Mouse (Mus musculus) spleen, adult 12 weeks (tissue): ENCODE data around the gene Mki67.

ENCODE experiments used
- DNase-seq: peaks from one replicate; pipeline ENCODE4 v3.0.0; 2022; ENCODE audit warnings: low spot score

Gene Mki67

DNA sequence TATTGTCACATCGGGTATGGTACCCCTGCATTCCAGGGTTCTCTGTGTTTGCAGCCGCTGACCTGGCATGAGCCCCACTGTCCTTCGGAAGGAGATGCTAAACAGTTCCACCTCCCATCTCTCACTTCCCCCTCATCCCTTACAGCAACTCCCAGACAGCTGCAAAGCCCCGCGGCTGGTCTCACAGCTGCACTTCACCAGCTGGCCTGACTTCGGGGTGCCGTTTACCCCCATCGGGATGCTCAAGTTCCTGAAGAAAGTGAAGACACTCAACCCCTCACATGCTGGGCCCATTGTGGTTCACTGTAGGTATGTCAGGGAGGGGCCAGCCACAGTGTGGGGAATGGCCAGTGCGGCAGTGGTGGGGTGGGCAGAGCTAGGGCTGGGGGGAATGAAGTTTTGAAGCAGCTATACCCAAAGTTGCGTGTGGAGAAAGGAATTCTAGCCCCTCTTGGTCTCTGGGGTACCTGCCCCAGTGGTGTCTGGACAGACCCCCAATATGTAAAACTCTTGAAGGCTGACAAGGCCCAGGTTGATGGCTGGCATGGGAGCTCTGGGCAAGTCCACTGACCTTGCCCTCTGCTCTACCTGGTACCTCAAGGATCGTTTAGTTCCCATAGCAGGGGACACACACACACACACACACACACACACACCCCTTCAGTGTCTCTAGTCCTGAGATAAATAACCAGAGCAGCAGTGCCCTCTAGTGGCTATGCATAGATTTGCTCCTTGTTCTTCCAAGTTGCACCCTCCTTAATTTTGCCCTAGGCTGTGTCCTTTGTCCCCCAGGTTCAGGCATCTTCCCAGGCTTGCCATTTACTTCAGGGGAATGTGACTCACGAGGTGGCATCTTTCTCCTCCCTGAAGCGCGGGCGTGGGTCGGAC, 47.1 kb downstream of the Mki67 start:
- peak; percentile 34 for DNase-seq

DNA sequence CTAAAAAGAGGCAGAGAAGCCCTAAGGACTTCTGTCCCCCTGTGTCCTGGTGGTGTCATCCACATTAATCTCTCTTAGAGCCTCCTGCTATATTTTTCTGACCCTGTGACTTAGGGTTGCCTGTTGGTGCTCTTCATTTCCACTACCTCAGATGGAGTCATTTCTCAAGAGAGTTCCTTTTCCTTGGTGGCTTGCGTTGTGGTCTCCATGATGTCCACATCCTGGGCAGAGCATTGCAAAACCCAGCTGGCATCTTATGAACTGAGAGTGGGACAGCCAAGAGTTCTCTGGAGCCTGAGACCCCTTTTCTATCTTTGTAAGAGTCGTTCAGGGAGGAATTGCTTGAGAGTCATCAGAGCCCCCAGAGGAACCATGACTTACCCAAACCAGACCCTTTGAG, 49.8 kb downstream of the Mki67 start:
- DNase-seq, result no peak

DNA sequence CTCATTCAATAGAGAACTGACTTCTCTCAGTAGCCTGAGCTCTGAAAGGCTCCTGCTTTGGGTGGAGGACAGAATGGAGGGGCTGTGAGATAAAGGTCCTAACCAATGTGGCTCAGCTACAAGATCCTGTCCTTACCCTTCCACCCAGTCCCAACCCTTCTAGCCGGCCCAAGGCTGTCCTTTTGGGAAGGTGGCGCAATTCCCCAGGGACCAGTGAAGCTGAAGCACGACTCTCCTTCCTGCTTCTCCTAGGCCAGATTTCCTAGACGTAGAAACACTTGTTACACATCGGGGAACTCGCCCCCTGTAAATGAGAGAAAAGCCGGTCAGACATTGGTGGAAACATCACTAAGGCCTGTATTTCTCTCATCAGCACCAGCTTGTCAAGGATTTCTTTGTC, 52.0 kb downstream of the Mki67 start:
- no peak for DNase-seq

DNA sequence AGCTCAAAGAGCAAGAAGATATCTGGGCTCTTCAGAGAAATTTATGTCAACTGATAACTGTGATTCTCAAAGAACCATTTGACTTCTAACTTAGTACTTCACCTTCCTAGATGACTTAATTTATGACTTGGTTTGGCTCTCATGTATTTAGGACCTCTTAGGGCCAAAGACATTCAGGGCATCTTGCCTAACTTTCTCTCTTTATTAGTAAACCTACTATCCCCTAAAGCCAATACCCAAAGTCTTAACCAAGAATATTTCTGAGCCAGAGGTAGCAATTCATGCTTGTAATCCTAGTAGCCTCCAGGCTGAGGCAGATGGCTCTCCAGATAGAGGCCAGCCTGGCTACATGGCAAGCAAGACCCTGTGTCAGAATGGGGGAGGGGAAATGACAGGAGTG, 55.8 kb downstream of the Mki67 start:
- no peak for DNase-seq

DNA sequence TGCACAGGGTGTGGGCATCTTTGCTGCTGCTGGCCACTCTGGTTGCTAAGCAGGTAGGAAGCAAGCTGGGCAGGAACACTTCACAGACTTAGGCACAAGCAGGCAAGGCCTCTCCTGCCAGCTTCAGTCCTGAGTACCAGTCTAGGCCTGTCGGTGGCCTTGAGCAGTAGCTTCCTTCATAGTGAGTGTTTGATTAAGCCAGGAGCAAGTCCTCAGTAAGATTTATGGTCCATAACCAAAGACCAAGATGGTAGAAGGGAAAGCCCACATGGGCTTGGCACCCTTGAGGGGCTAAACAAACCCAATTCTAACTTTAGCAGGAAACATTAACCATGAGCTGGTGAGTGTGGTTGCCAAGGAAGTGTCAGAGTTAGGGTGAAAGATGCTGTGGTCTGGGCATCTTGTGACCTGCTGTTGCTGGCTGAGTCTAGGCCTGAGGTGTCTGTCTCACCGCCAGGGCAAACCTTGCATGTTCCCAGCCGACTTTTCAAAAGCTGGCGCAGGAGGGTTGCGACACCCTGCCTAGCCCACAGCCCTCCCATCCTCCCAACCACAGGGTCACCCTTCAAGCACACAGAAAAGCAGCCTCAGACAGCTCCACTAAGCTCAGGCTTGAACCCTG, 56.7 kb downstream of the Mki67 start:
- DNase-seq, result no peak

DNA sequence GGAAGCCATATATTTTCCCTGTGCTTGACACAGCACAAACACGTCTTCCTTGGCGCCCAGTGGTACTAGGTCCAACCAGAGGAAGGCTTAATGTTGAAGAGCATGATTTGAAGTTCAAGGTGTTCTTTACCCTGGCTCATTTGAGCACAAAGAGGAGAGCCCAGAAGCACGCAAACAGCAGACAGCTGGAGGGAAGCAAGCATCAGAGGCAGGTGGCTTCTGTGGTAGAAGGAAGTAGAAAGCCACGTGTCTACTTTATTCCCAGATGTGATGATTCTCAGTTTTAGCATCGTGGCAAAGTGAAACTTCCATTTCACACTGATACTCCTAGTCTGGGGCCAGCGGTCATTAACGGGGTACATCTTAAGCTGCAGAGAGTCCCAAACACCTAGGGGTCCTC, 58.0 kb downstream of the Mki67 start:
- DNase-seq, result no peak

DNA sequence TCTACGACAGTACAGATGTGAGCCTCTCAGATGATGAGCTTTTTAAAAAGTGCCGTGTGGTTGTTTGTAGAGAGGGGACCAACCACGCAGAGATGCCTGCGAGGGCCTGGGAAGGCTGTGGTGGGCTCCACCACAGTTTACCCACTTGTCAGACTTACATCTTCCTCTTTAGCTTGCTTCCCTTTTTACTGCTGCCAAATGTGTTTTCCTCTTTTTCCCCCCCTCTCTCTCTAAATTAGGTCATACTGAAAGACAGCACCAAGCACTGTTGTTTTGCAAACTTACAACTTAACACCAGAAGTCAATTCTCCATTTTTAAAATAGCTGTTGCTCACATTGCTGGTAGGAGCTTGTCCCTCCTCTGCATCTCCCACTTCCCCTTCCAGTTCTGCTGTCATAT, 61.0 kb downstream of the Mki67 start:
- no peak for DNase-seq

DNA sequence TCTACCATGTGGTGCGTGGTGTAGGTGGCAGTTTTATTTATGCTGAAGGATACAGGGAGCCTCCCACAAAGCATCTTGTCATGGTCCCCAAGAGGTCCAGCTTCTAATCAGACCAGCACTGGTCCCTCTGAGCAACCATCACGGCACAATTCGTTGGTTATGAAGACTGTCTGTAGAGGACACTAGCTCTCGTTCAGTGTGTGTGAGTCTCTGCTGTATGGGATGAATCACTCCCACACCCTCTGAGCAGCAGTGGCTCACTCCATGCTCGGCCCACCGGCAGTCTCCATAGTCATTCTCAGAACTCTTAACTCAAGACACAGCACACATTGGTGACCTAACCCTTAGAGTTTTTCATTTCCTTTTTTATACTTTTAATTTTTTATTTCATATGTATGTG, 61.9 kb downstream of the Mki67 start:
- no peak for DNase-seq

DNA sequence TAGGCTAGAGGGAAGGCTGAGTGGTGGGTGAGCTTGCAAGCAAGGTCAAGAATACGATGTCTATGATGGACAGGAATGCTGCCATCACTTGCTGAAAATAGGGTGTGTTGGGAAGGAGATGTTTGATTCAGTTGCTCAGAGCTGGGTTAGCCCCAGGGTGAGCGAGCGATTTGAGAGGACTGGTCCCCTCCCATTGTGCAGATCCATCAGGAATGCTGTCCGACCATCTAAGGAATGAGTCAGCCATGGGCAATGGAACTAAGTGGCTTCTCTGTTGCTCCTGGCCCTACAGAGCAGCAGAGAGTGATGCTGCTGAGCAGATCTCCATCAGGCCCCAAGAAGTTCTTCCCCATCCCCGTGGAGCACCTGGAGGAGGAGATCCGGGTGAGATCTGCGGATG, 62.6 kb downstream of the Mki67 start:
- DNase-seq, result no peak

DNA sequence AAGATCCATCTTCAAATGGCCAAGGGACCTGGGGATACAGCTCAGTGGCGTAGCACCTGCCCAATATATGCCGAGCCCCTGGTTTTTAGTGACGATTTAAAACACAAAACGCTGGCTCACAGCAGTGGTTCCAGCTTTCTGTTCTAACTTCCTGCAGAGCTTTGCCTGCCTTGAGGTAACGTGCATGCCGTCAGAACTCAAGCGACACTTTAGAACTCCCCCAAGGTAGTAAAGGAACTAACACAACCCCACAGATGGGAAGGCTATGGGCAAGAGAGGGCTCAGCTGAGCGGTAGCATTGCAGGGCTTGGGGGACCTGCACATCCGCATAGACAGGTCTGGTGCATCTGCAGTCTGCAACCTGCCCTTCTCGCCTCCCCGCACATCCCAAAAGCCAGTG, 63.4 kb downstream of the Mki67 start:
- no peak for DNase-seq

DNA sequence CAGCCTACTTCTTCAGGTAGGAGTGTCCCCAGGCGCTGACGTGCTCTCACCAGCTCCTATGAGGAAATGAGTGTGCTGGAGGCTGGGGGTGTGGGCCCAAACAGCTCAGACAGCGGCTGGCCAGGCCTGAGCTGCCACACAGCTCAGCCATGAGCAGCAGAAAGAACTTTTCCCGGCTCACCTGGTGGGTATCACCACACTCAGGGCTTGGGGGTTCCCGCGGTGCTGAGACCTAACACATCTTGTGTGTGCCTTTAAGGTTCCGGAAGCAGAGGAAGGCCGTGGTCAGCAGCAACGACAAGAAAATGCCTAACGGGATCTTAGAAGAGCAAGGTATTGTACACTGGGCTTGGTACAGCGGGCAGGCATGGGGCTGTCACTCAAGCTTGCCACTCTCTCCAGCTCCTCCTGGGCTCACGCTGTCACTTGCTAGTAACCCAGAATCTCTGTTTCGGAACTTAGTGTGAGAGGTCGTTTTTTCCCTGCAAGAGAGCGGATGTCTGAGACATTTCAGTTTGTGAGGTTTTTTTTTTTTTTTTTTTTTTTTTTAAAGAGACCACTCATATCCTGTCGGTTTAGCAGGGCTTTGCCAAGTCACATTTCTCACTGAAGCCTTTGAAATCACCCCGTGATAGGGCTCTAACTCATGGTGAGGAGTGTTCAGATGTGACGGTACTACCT, 64.2 kb downstream of the Mki67 start:
- DNase-seq, result no peak

DNA sequence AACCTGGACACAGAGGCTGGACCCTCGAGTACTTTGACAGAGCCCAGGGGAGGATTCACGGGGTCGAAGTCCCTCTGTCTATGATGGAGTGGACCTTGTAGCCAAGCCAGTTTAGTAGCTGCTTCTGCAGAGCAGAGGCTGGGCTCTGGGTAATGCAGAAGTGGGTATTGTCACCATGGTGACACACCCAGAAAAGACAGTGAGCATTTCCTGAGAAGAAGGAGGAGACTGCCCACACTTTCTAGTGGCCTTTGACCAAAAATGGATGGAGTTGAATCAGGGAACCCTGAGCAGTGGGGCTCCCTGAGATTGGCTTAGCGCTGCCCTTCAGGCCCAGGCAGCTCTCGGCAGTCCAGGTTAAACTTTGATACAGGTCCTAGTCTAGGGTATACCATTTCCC, 66.1 kb downstream of the Mki67 start:
- no peak for DNase-seq

DNA sequence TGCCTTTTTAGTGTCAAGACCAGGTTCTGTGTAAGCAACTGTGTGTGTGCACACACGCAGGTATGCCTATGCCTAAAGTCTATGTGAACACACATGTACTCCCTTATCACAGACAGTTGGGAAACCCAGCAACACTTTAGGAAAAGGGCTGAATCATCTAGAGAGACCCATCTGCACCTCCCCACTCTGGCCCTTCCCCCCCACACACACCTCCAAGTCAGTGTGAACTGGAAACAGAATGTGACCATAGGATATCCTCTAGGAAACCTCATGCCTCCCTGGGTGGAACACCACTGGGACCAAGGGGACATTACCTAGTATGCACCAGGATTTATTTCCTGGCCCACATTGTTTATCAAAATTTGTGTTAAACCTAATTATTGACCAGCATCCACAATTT, 66.9 kb downstream of the Mki67 start:
- DNase-seq, result no peak

DNA sequence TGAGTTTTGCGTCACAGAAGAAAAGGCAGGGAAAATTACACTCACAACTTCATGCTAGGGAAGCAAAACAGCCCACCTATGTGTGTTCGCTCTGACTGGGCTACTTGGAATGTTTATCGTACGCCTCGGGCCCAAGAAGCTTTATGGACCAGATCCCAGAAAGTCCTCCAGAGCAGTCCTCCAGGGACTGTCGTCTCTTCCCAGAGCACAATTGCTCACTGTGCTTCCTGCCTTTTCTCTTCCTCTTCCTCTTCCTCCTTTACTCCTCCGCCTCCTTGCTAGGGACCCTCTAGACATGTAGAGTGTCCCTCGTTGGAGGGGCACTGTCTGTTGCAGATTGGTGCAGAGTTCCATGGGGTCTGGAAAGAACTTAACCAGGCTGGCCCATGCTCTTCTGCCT, 67.3 kb downstream of the Mki67 start:
- DNase-seq, result no peak

DNA sequence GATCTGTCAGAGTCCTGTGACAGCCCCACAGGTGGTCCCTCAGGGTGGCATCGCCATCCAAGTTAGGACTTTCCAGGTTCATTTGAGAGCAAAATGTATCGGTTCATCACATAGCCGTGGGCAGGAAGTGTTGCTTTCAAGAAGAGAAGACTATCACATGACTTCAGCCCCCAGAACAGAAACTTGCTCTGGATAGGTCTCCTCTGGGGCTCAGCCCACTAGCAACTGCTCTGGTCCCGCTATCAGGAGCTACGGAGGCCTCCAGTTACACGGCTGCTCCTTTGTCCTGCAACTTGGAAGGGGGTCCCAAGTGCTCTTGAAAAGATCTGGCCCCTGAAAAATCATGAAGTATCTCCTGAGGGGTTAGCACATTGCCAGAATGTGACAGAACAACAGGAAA, 69.2 kb downstream of the Mki67 start:
- no peak for DNase-seq

DNA sequence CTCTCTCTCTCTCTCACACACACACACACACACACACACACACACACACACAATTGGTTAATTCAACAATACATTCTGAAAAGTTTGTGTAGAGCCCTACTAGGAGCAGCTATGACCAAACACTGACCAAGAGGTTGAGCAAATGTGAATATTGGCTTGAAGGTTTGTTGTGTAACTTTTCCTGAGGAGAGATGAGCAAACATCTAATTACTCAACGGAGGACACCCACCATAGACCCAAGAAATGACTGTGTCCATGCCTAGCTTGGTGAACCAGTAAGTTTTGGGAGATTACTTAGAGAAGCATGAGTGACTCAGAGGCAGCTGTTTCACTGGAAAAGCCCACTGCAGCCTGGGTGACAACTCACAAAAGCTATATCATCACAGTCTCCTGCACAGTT, 71.7 kb downstream of the Mki67 start:
- no peak for DNase-seq

DNA sequence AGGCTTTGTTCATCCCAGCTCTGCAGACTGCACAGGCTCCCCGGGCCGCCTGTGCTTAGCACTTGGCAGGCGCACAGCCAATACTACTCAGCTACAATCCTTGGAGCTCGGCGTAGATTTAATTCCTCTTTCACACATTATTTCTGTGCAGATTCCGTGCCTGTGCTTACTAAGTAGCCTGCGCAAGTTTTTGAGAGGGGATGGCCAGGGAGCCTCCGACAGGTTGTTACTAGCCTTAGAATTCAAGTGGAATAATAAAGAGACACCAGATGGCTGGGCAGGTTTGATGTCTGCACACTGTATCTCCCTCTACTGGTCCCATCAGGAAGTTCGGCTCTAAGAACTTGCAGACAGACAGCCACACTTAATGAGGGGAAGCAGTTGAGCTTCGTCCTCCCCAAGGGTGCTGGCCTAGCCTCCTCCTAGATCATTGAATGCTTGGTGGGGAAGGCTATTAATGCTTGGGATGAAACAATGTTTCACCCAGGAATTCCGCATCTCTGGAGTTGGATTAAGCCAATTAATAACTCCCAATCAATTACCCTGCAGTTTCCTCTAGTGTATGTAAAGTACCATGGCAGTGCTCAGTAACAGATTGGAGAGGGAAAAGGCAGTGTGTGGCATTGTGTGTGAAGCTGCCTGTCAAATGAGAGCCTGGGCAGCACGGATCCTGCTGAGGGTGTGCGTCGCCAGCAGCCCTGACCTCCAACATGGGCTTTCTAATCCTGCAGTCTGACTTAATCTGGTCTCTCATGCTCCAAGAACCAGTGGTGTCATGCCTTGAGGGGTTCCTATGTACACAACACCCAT, 74.3 kb downstream of the Mki67 start:
- DNase-seq, result no peak
